Mouse (Mus musculus) T-cell, adult 2 months (primary cell): ENCODE measurements at regions not wholly inside any gene's neighbourhood (a gene's known extent, or its start where the extent isn't known, plus 50 kb on each side); places are given as distances from the start of the nearest gene placed in this dataset.

ENCODE experiments used
- DNase-seq: peaks from one replicate; pipeline ENCODE4 v3.0.0; 2022; ENCODE audit warnings: low spot score

DNA sequence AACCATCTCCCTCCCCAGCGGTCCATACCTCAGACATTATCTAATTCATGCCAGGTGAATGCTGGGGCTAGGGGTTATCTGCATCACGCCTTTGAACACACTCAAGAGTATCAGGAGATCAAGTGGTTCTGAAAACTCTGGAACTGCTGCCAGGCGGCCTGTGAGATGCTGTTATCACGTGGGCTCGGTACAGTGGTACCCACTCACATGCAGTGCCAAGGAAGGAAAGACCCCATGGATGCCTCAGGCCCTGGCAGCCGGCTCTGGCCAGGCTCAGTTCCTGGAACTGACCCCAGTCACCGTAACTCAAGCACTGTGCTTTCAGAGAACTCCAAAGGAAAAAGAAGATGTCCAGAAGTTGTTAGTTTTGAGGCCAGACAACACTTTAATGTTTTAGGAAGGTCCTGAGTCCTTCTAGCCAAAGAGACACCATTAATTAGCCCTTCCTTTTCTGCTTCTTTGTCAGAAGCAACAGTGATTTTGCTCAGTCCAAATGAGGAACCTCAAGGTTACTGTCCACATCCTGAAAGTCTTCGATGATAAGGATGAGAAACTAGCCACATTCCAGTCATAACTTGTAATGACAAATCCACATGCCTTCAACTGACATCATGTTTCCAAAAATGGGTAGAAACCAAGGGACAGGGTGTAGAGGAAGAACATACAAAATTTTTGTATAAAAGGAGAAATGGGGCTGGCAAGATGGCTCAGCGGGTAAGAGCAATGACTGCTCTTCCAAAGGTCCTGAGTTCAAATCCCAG, 126.1 kb downstream of the Zbtb18 start:
- no peak for DNase-seq

GRCm38 (mm10) chr1:177569572-177569971, 127.4 kb downstream of the Zbtb18 start:
- DNase-seq, result no peak

DNA sequence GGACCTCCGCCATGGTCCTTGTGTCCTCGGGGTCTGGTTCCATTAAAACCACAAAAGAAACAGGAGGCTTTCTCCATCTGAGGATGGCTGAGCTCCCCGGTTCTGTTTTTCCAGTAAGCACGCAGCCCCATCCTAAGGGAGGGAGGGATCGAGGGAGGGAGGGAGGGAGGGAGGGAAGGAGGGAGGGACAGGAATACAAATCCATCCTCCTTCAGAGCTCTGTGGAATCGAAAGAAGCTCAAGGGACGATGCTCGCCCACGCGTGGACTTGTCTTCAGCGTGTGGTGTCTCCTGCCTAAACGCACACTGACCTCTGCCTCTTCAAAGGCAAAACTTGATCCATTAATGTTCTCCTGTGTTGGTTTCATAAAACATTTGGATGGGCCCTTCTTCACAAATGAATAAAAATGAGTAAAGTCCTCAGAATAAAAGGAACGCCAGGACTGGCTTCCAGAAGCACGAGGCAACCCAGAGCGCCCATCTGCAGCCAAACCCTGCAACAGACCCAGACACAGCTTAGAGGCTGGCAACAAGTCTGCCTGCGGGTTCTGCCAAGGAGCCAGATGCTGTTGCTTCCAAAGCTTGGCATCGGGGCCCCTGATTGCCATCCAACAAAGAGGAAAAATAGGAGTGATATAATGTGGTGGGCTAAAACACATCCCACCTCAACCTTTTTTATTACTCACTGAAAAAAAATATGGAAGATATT, 131.0 kb downstream of the Zbtb18 start:
- no peak for DNase-seq

GRCm38 (mm10) chr1:177573781-177574180, 131.6 kb downstream of the Zbtb18 start:
- no peak for DNase-seq

DNA sequence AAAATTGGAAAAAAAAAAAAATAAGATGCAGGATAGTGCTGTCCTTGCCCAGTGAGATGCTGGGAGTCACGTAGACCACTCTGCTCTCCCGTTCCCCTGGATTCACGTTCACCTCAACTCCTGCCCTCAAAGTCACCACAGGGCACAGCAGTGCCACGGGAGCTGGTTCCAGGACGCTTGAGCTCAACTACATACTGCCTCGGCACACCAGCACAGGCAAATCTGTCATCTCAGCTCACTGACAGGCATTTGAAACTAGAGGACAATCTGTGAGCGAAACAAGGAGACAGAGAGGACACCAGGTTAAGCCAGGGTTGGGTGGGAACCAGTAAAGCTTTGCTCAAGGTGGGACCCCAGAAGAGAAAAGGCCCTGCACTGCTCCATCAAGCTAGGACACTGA, 132.2 kb downstream of the Zbtb18 start:
- no peak for DNase-seq

DNA sequence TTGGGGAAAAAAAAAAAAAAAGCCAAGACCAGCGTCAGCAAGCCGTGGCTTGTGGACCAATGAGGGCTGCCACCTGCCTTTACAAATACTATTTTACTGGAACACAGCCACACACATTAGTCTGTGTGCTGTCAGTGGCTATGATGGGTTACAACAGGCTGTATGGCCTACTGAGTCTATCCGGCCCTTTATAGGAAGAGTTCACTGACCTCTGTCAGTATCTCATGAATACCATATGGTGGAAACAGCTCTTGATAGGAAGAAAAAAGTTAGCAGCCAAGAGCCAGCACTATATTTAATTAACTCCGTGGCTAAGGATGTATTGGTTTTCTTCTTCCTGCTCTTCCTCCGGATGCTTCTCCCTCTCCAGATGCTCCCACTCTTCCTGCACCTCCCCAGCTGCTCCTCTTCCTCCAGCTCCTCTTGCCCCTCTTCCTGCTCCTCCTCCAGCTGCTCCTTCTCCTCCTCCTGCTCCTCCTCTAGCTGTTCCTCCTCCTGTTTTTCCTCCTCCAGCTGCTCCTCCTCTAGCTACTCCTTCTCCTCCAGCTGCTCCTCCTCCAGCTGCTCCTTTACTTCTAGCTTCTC, 142.2 kb downstream of the Zbtb18 start:
- DNase-seq, result no peak

- DNase-seq, result no peak
These were observed 143.2 kb downstream of the Zbtb18 start for GRCm38 (mm10) chr1:177585320-177585719.

- DNase-seq, result no peak
These were observed 140.6 kb upstream of the 1700016C15Rik start for GRCm38 (mm10) chr1:177589034-177589433.

- DNase-seq, result no peak
These were observed 140.0 kb upstream of the 1700016C15Rik start for GRCm38 (mm10) chr1:177589656-177590055.

GRCm38 (mm10) chr1:177591742-177592141, 137.9 kb upstream of the 1700016C15Rik start:
- DNase-seq, result no peak

DNA sequence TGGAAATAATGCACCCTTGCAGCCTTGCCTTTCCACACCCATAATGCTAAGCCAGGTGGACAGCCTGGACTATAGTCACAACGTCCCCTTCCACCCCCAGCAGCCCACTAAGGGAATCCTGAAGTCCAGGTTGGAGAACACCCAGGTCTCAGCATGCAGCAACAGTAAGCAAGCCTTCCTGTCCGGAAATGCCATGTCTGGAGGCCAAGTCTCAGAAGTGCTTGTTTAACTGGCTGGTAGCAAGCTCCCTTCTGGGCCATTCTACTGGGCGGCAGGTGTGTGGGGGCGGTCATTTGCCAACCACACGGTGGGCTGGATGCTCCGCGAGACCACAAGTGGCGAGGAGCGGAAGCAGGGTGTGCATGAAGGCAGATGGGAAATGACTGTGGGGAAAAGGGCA, 137.3 kb upstream of the 1700016C15Rik start:
- DNase-seq, result no peak

- DNase-seq, result no peak
These were observed 135.3 kb upstream of the 1700016C15Rik start for GRCm38 (mm10) chr1:177594341-177594740.

DNA sequence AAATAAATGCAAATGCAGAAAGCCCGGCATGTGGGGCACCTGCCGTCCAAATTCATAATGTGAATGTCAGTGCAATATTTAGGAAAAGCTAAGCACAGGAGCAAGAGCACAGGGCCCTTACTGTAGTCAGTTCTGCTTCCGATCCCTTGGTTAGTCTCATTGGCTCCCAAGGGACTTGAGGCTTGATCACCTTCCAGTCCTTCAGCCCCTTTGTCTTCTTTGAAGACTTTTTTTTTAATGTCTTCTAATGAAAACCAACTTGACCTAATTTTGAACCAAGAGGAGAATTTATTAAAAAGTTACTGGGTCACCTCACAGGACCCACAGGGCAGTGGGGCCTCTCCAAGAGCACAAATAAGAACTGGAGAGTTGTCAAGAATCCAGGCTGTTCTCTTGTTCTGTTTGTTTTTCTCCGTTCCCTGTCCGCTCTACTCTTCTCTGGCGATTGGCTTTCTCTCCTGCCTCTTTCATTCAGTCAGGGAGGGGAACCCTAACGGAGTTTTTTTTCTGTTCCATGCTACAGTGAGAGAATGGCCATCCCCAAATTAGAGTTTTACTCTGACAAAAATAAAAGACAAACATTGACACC, 134.2 kb upstream of the 1700016C15Rik start:
- DNase-seq, result no peak

- DNase-seq, result no peak
These were observed 132.6 kb upstream of the 1700016C15Rik start for GRCm38 (mm10) chr1:177597036-177597435.

- DNase-seq, result no peak
These were observed 124.2 kb upstream of the 1700016C15Rik start for GRCm38 (mm10) chr1:177605353-177605969.

GRCm38 (mm10) chr1:177607565-177607964, 122.0 kb upstream of the 1700016C15Rik start:
- DNase-seq, result no peak

- no peak for DNase-seq
These were observed 121.0 kb upstream of the 1700016C15Rik start for GRCm38 (mm10) chr1:177608551-177609020.

GRCm38 (mm10) chr1:177609226-177609625, 120.4 kb upstream of the 1700016C15Rik start:
- DNase-seq, result no peak

GRCm38 (mm10) chr1:177609683-177610082, 119.9 kb upstream of the 1700016C15Rik start:
- DNase-seq, result no peak

- no peak for DNase-seq
These were observed 119.5 kb upstream of the 1700016C15Rik start for GRCm38 (mm10) chr1:177610156-177610555.

- no peak for DNase-seq
These were observed 117.1 kb upstream of the 1700016C15Rik start for GRCm38 (mm10) chr1:177612546-177612945.

DNA sequence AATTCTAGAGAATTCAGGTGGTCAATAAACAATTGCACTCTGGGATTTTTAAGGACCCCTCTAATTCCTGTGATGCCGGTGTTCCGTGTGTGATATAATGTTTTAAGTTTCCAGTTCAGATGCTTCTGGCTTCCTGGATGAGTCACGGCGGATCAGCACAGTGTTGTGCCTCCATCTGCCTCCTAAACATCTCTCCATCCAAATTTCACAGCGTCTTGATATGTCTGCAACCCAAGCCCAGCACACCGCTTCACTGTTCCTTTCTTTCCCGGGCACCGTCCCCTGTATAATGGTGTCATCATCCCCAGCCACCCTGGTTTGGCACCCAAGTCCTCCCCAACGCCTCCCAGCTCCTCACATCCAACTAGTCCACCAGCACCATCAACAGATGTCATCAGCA, 114.0 kb upstream of the 1700016C15Rik start:
- DNase-seq, result no peak
